Mouse (Mus musculus) heart, postnatal 14 days (tissue): ENCODE measurements around the gene Olfr1501. TPM values are rescaled to one million over a fixed set of nuclear protein-coding genes. Genes with fewer than 3 reads are reported as not detected.
"Not testable (repeated sequence)": the region's sequence is repeated elsewhere in the genome, so short reads cannot be mapped to it uniquely, and the experiment has no call there.

Experiments used
- DNase-seq, 2 experiments: peaks; one replicate each; pipeline ENCODE4 v3.0.0; 2021 to 2022
- intact Hi-C: fragments of 180-260 bp; cut with DNase I; formaldehyde crosslinking; loops from one replicate; pipeline ENCODE4 v1.15.1; 2025
- long read RNA-seq, 2 experiments: library from polyadenylated mRNA; stranded (forward); transcript quantifications; one replicate each; pipeline ENCODE4 v2.0.0; 2021
- total RNA-seq, 2 experiments: library from RNA; stranded (reverse); gene quantifications; 2 replicates each; pipeline ENCODE4 v1.2.3; 2021

The Olfr1501 gene
- total RNA-seq, result not detected
- long read RNA-seq, experiment 1, result 0 reads
- long read RNA-seq, experiment 2, result 0 reads

- DNase-seq, intact Hi-C loops: not testable (repeated sequence)
Measured at GRCm38 (mm10) chr19:13850592-13850991, at the start of gene Olfr1501. Gene Olfr1501, minus strand, starts transcription at chr19:13850692.

GRCm38 (mm10) chr19:13897828-13898227, 47.3 kb upstream of the Olfr1501 start, which contains the start of gene Olfr1504:
Gene Olfr1504, minus strand, starts transcription at chr19:13897928.
- intact Hi-C loops, result no loop called here
- no peak for DNase-seq

DNA sequence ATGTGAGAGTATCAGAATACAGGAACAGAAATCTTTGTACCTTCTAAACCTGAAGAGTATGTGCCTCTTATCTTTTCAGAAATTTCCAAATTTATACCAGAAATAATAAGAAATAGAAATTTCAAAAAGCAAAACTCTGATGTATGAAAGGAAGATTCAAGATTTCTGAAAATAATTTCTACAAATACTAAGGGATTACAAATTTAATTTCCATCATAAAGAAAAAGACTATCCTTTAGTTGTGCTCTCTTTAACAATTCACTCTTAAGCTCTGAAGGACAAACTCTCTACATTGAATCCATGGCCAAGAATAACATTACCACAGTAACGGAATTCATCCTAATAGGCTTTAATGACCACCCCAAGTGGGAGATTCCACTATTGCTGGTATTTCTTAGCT, 11.0 kb upstream of the Olfr1501 start, which contains the start of gene Olfr1502:
Gene Olfr1502, plus strand, starts transcription at position 301 of the 400 bp plus-strand sequence.
- intact Hi-C loops, result no loop called here
- DNase-seq, result no peak

DNA sequence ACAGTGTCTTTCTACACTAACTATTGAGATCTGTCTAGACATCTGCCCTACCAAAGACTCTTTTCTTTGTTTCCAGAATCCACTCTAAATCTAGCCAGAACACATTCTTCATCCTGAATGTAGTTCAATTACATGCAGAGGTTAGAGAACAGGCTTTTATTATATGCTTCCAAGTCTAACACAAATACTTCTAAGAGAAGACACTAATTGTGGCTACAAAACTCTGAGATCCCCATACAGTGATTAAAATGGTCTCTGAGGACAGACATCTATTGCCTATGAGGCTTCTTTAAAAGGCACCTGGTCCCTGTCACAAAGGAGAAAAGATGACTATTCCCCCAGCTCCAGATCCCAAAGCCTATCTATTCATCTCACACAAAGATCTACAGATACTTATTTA, 20.1 kb downstream of the Olfr1501 start, which contains the start of gene Olfr1500:
Gene Olfr1500, minus strand, starts transcription at position 101 of the 400 bp plus-strand sequence.
- intact Hi-C loops, result no loop called here
- no peak for DNase-seq

- intact Hi-C loops, result no loop called here
- DNase-seq, result no peak
Measured at GRCm38 (mm10) chr19:13828447-13828846, 22.0 kb downstream of the Olfr1501 start.

GRCm38 (mm10) chr19:13820847-13821246, 29.6 kb downstream of the Olfr1501 start:
- DNase-seq, result no peak
- intact Hi-C loops, result no loop called here

DNA sequence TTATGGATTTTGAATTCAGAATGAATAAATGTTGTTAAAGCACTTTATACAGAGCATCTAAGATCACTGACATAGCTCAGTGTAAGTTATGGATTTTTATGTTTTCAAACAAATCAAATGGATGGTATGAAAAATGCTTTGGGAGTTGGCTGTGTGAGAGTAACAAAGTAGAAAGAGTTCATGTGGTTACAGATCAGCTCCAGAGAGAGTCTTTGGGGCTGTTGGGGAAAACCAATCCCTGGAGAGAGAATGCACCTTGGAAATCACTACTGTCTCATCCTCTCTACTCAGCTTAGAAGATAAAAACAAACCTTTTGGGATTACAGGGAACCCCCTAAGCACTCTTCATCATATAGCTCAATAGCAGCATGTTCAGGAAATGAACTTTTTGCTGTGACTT, 31.1 kb downstream of the Olfr1501 start, which contains the start of gene Olfr1499:
Gene Olfr1499, minus strand, starts transcription at position 101 of the 400 bp plus-strand sequence.
- intact Hi-C loops, result no loop called here

DNA sequence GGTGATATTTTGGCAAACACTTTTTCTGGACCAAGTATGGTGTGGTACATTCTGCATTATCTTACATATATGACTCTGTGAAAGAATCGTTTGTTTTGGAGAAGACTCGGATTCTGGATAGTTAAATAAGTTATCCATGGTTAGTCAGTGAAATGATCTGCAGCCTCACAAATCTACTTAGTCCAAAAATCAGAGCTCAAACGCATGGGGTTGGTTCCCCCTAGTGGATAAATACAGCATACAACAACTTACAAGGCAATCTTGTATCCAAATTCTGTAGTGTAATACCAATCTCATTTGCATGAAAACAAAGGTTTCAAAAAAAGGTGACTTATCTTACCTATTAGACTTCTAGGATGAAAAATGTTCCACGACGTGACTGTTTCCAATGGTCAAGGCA, 31.7 kb downstream of the Olfr1501 start:
- intact Hi-C loops, result no loop called here
- DNase-seq, result no peak

More for the DNA sequence above, 31.1 kb downstream of the Olfr1501 start, which contains the start of gene Olfr1499:
- DNase-seq, result no peak

DNA sequence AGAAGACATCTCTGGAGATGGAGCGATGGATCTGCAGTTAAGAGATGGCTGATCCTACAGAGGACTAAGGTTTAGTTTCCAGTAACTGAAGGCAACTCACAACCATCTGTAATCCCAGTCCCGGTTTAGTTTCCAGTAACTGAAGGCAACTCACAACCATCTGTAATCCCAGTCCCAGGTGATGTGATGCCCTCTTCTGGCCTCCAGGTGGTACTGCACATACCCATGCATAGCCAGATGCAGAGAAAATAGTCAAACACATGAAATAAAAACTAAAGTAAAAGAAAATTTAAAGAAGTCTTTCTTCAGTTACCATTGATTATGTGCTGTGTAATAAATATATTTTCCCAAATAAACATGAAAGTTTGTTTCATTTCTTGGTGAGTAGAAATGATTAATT, 37.7 kb downstream of the Olfr1501 start:
- intact Hi-C loops, result no loop called here
- no peak for DNase-seq

- intact Hi-C loops, DNase-seq: not testable (repeated sequence)
Measured at GRCm38 (mm10) chr19:13805486-13805885, 45.0 kb downstream of the Olfr1501 start.

DNA sequence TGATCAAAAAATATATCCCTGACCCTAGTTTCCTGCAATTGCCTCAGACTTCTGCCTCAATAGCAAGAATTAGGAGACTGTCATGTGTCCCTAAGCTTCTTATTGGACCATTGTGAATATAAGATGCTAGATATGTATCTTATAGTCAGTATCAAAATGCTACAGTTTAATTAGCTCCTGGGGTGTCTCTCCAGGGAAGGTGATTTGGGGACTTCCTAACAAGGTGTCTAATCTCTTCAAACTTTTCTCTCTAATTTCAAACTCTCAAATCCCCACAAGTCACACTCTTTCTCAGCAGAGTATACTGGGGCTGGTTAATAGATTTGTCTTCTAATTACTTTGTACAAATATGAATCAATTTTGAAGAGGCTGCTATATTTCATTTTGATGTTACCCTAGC, 52.4 kb downstream of the Olfr1501 start, which contains the start of gene Olfr1497:
Gene Olfr1497, minus strand, starts transcription at position 101 of the 400 bp plus-strand sequence.
- no peak for DNase-seq
- intact Hi-C loops, result no loop called here

Other genes with a start within 250 kb of the Olfr1501 start
- not detected for gene Olfr1487, start 233.3 kb downstream of the Olfr1501 start, total RNA-seq
- gene Olfr1489, start 219.1 kb downstream of the Olfr1501 start, total RNA-seq, result not detected
- gene Olfr1490, start 199.6 kb downstream of the Olfr1501 start, total RNA-seq, result not detected
- gene Olfr1491, start 153.4 kb downstream of the Olfr1501 start, total RNA-seq, result not detected
- not detected for gene Olfr1493-ps1, start 127.4 kb downstream of the Olfr1501 start, total RNA-seq
- gene Olfr1494, start 111.0 kb downstream of the Olfr1501 start, total RNA-seq, result not detected
- gene Olfr1495, start 86.1 kb downstream of the Olfr1501 start, total RNA-seq, result not detected
- gene Olfr1496, start 72.8 kb downstream of the Olfr1501 start, total RNA-seq, result not detected
- not detected for gene Olfr1497, start 52.5 kb downstream of the Olfr1501 start, total RNA-seq
- not detected for gene Olfr1499, start 31.2 kb downstream of the Olfr1501 start, total RNA-seq
- gene Olfr1500, start 20.2 kb downstream of the Olfr1501 start, total RNA-seq, result not detected
- gene Olfr1502, start 11.1 kb upstream of the Olfr1501 start, total RNA-seq, result not detected
- gene Olfr1504, start 47.2 kb upstream of the Olfr1501 start, total RNA-seq, result not detected
- not detected for gene Olfr1505, start 62.8 kb upstream of the Olfr1501 start, total RNA-seq